Mouse (Mus musculus) lung, adult 2 months (tissue): ENCODE measurements around the gene Mboat7. TPM values are rescaled to one million over a fixed set of nuclear protein-coding genes. Genes with fewer than 3 reads are reported as not detected.
"Not testable (repeated sequence)": the region's sequence is repeated elsewhere in the genome, so short reads cannot be mapped to it uniquely, and the experiment has no call there.

Source experiments
- DNase-seq: peaks from one replicate; pipeline ENCODE4 v3.0.0; 2022
- H3K4me1 ChIP-seq: fragments of 200-500 bp; 2 replicates; pipeline ENCODE4 v1.6.1; 2011; ENCODE audit warnings: low read length; ENCODE audit not compliant: control insufficient read depth, insufficient read depth
- H3K4me3 ChIP-seq: fragments of 200-500 bp; replicated peaks from 2 replicates; pipeline ENCODE3; 2011; ENCODE audit warnings: low read depth, mild to moderate bottlenecking, control low read depth, low read length; ENCODE audit errors: extremely low read depth
- CTCF ChIP-seq: fragments of 200-500 bp; IDR thresholded peaks from 2 replicates; pipeline ENCODE4 v1.5.1; 2011; ENCODE audit warnings: mild to moderate bottlenecking, low read length, control low read depth; ENCODE audit not compliant: insufficient read depth
- POLR2A ChIP-seq: fragments of 200-500 bp; IDR thresholded peaks from 2 replicates; pipeline ENCODE4 v1.6.1; 2011; ENCODE audit warnings: low read depth, mild to moderate bottlenecking, control low read depth, low read length, borderline replicate concordance; ENCODE audit errors: extremely low read depth
- WGBS: fragments of 180-500 bp; shearing (Covaris S2); methylation state at CpG from one replicate; pipeline ENCODE4 v1.1.7; 2018; 5-methylcytosine and 5-hydroxymethylcytosine counted together
- polyA plus RNA-seq: library from polyadenylated mRNA; depleted of rRNA; stranded (reverse); fragments of >200 nt; gene quantifications from 2 replicates; pipeline ENCODE4 v1.2.3, GENCODE M21; 2012; rRNA removed

Mboat7 gene
- polyA plus RNA-seq: 59.9 and 60.1 TPM in 2 replicates

GRCm38 (mm10) chr7:3692987-3693808 is at the start of gene Mboat7:
Mboat7 (minus strand) TSS chr7:3693523.
- no peak for TF ChIP-seq CTCF
- TF ChIP-seq POLR2A: peak; percentile 96; the same call in 1 of the 2 replicates
- WGBS: under 1% methylated on average over 55 of the region's 55 CpGs
- Histone ChIP-seq H3K4me1 (no peaks in the 10 kb centered on the region), H3K4me3 (peak within 1 kb of the TSS; percentile 59)
- peak; percentile 95 for DNase-seq

DNA sequence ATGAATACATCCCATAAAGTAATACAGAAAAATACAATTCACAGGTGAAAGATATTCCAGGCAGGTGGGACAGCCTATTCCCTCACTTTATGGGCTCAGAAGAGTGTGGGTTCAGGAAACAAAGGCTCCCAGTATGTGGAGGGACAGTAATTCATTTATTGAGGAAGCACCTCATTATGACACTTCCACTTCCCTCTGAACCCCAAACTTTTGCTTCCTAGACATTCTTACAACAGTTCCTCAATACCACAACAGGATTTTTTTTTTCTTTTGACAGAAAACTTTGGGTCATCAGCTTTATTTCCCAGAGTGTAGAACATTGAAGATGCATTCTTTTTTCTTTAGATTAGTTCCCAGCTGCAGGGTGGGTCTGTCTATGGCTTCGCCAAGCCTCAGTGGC is 39.4 kb upstream of the Mboat7 start:
- not testable (repeated sequence) for H3K4me1 ChIP-seq, DNase-seq, H3K4me3 ChIP-seq
- no CpG with 5 or more reads among the region's 1 CpGs for WGBS

GRCm38 (mm10) chr7:3725459-3725858 is 32.1 kb upstream of the Mboat7 start:
- H3K4me3 ChIP-seq, DNase-seq, H3K4me1 ChIP-seq: not testable (repeated sequence)

DNA sequence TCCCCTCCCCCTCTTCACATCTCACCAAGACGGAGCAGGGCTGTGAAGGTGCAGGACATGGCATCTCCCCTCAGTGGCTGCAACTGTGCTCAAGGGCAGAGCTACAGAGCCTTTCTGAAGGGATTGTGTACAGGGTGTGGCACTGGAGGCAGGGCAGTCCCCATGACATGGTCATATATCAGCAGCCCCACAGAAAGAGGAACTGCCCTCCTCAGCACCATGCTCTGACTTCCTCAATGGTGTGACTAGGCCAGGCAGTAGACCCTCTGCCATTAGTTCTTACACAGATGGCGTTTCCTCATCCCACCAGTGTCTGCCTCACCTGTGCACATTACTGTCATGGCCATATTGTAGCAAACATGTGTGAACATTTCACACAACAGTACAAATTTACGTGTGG is 26.9 kb upstream of the Mboat7 start, which contains the start of gene Pirb:
Gene Pirb, minus strand, starts transcription at position 124 of the 400 bp plus-strand sequence.
- DNase-seq, H3K4me1 ChIP-seq, H3K4me3 ChIP-seq: not testable (repeated sequence)
- WGBS: 40% methylated on average over 1 of the region's 3 CpGs

- H3K4me3 ChIP-seq: no peak overlapping the region
- H3K4me1 ChIP-seq: no peaks in the 10 kb centered on the region
- DNase-seq: no peak
- 25% methylated on average over 1 of the region's 1 CpGs for WGBS
- TF ChIP-seq POLR2A (no peak), CTCF (no peak)
These were observed 21.9 kb upstream of the Mboat7 start for GRCm38 (mm10) chr7:3715249-3715648.

- 32% methylated on average over 5 of the region's 5 CpGs for WGBS
- no peak for DNase-seq
- no peak overlapping the region for H3K4me3 ChIP-seq
- TF ChIP-seq CTCF: no peak
- TF ChIP-seq POLR2A: no peak
- H3K4me1 ChIP-seq: no peaks in the 10 kb centered on the region
These were observed 19.1 kb upstream of the Mboat7 start for GRCm38 (mm10) chr7:3712264-3712942.

- Histone ChIP-seq H3K4me1 (peaks cover 16% of the 10 kb centered on the region), H3K4me3 (no peak overlapping the region)
- DNase-seq: no peak
- TF ChIP-seq CTCF (no peak), POLR2A (no peak)
- WGBS: 79% methylated on average over 1 of the region's 1 CpGs
These were observed 15.7 kb upstream of the Mboat7 start for GRCm38 (mm10) chr7:3709000-3709399.

DNA sequence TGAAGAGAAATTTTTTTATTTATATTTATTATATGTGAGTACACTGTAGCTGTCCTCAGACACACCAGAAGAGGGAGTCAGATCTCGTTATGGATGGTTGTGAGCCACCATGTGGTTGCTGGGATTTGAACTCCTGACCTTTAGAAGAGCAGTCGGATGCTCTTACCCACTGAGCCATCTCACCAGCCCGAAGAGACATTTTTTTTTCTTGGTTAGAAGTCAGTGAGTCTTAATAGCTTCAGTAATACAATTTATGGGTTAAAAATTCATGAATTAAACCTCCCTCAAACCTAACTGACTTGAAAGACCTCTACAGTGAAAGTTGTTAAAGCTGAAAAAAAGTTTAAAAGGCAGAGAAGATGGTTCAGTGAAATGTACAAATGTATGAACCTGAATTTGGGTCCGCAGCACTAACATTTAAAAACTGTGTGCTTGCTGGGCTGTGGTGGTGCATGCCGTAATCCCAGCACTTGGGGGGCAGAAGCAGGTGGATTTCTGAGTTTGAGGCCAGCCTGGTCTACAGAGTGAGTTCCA is 15.2 kb upstream of the Mboat7 start:
- WGBS: 45% methylated on average over 5 of the region's 5 CpGs
- peaks cover 16% of the 10 kb centered on the region for H3K4me1 ChIP-seq
- H3K4me3 ChIP-seq, DNase-seq: not testable (repeated sequence)

DNA sequence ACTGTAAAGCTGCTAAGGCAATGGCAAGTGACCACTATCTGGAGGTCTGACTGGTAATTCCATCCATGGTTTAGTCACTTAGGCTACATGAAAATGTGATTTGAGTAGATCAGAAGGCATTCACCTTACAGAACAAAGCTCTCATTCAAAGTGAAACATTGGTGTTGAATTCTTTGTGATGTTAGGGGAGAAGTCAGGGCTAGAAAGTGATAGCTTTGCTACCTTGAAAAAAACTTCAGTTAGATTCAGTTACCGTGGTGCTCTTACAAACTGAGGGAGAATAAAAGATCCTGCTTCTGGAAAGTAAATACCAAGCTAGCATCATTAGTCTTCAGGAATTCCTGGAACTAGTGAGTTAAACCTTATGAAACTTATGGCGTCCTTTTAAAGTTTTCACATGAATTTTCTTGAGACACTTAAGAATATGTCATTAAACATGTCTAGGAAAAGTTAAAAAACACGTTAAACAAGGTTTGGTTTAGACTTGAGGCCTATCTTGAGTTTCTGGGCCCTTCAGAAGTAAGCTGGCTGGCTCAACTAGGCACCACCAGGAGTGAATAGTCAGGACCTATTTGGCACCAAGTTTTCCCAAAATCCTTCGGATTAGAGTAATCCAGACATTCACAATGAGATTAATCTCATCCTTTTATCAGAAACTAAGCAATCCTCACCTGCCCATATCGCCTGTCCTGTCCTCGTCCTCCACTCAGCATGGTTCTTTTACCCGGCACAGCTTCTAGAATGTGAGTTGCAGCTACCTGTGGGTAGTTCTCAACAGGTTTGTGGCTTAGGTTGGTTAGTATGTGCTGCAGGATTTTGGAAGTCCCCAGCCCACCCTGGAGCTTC is 14.5 kb upstream of the Mboat7 start:
- no peak for TF ChIP-seq POLR2A
- no peak for TF ChIP-seq CTCF
- Histone ChIP-seq H3K4me1 (peaks cover 16% of the 10 kb centered on the region), H3K4me3 (no peak overlapping the region)
- WGBS: 56% methylated on average over 7 of the region's 7 CpGs
- no peak for DNase-seq

GRCm38 (mm10) chr7:3707027-3707426 is 13.7 kb upstream of the Mboat7 start:
- TF ChIP-seq POLR2A: no peak
- DNase-seq: no peak
- Histone ChIP-seq H3K4me1 (peaks cover 16% of the 10 kb centered on the region), H3K4me3 (no peak overlapping the region)
- 45% methylated on average over 4 of the region's 4 CpGs for WGBS
